8 mouse cellular contexts compared by ENCODE assay signal in genomic region chr11:50915671-50916320, GRCm38 (mm10). TPM values are rescaled to one million over a fixed set of nuclear protein-coding genes. Genes with fewer than 3 reads are reported as not detected.
A peak's percentile ranks its signal among the peaks of the same experiment; 100 is the strongest.
DNase-seq lines count a peak whose midpoint lies in the region; ATAC-seq and TF ChIP-seq lines count a peak whose summit lies in the region.

TSS of gene Zfp2 (minus strand) at chr11:50916165.

- H3K4me2 ChIP-seq in intestine, embryonic 14.5 days (ENCODE audit: low read length): peak within 1 kb of the TSS; percentile 50

- H3K9me3 ChIP-seq in intestine, embryonic 14.5 days (ENCODE audit: control insufficient read depth, low read length): 0 out of 2 replicates have a peak, but pooled peaks cover 5% of the 10 kb centered on the region

- TF ChIP-seq POLR2A in cortical plate, adult 2 months (IDR thresholded peaks at IDR 0.05; ENCODE audit: extremely low read depth, insufficient read depth, low read length): peak; percentile 73; the same call in 1 of the 2 replicates

- peak within 1 kb of the TSS; percentile 95 for H3K4me3 ChIP-seq in cortical plate, adult 2 months (ENCODE audit: insufficient read depth, low read length)
- peak within 1 kb of the TSS; percentile 78 for H3K4me3 ChIP-seq in intestine, embryonic 14.5 days (ENCODE audit: low read depth, low read length)

- intact Hi-C loops in left cerebral cortex, postnatal 10 days (cut with DNase I): no loop called here

- no peaks in the 10 kb centered on the region for H3K27me3 ChIP-seq in intestine, embryonic 14.5 days (replicated peaks; ENCODE audit: control insufficient read depth, insufficient read depth, low read length)

- H3K36me3 ChIP-seq in intestine, embryonic 14.5 days (ENCODE audit: control insufficient read depth, insufficient read depth, low read length): peaks cover 17% of the 10 kb centered on the region

- ATAC-seq in intestine, embryonic 14.5 days (replicated peaks; ENCODE audit: low FRiP score, low TSS enrichment, low read depth): peak; percentile 96
- ATAC-seq in megakaryocyte progenitor cell, adult 5-6 weeks (replicated peaks; ENCODE audit: poor library complexity): peak; percentile 99

- H3K9ac ChIP-seq in intestine, embryonic 14.5 days (ENCODE audit: low read length): peak within 1 kb of the TSS; percentile 82

- under 1% methylated on average over 47 of the region's 47 CpGs for WGBS in intestine, embryonic 14.5 days

- H3K4me1 ChIP-seq in cortical plate, adult 2 months (ENCODE audit: control insufficient read depth, insufficient read depth, low read length): peaks cover 3% of the 10 kb centered on the region; the same call in 1 of the 2 replicates
- H3K4me1 ChIP-seq in intestine, embryonic 14.5 days (replicated peaks; ENCODE audit: control insufficient read depth, insufficient read depth, low read length): no peaks in the 10 kb centered on the region

- peak within 1 kb of the TSS; percentile 85 for H3K27ac ChIP-seq in cortical plate, adult 2 months (ENCODE audit: insufficient read depth, low read length)
- H3K27ac ChIP-seq in intestine, embryonic 14.5 days (ENCODE audit: low read depth): peak within 1 kb of the TSS; percentile 75

- DNase-seq in adrenal gland, adult (ENCODE audit: inconsistent age in 2 of 2, low spot score in 1 of 2): peak; percentile 92 to 96
- DNase-seq in gastrocnemius, postnatal 25 days: peak; percentile 89
- peak; percentile 96 for DNase-seq in intestine, embryonic 14.5 days (ENCODE audit: low spot score)
- DNase-seq in left cerebral cortex, postnatal 10 days (ENCODE audit: extremely low spot score in 1 of 2, low spot score in 2 of 2): peak; percentile 92 to 95
- peak; percentile 92 for DNase-seq in right cerebral cortex, postnatal 25 days
- peak; percentile 79 to 90 for DNase-seq in urinary bladder, postnatal 36 days (ENCODE audit: low spot score in 2 of 2)

- TF ChIP-seq CTCF in cortical plate, adult 2 months (IDR thresholded peaks at IDR 0.05; ENCODE audit: extremely low read depth, insufficient read depth, low read length): peak; percentile 53

RNA-seq across cellular contexts. Expression of gene Zfp2, which starts in this region (rescaled TPM):
- polyA plus RNA-seq in cortical plate, adult 2 months (2012; rRNA removed): 16.7 and 17.5 TPM in 2 replicates
- 1 to 10 TPM; 4.5 to 5.4 TPM for total RNA-seq in gastrocnemius, postnatal 25 days (2021)
- 11.4 TPM in 2 replicates for polyA plus RNA-seq in intestine, embryonic 14.5 days (2014; fragmentation: Nextera tagmentation; extraction: Ambion mirVana)
- total RNA-seq in left cerebral cortex, postnatal 10 days (2021): 10 to 100 TPM; 22.7 to 23.4 TPM
- 1.8 and 3.8 TPM in 2 replicates for total RNA-seq in megakaryocyte progenitor cell, adult 5-6 weeks (2015)
- total RNA-seq in megakaryocyte progenitor cell, adult 5-6 weeks (2017): 0.68 and 0.96 TPM in 2 replicates

Comparison
In these comparisons a context has a peak if more than half of its experiments do, and no peak if none do; other contexts are left out.
1. Peak in every context shown above with its lines: DNase-seq, ATAC-seq, H3K4me3 ChIP-seq and H3K27ac ChIP-seq.